Mouse (Mus musculus): ENCODE measurements at regions not wholly inside any gene's neighbourhood (a gene's known extent, or its start where the extent isn't known, plus 50 kb on each side); places are given as distances from the start of the nearest gene placed in this dataset.

GRCm38 (mm10) chr4:23341240-23341639 is 853.1 kb upstream of the Pou3f2 start:
- H3K36me3 ChIP-seq (ENCODE audit: insufficient read depth, low read length), result no peaks in the 10 kb centered on the region
- H3K4me3 ChIP-seq (ENCODE audit: low read depth, low read length), result no peak overlapping the region
- H3K9ac ChIP-seq (replicated peaks; ENCODE audit: low read length, poor library complexity, severe bottlenecking), result no peak overlapping the region
- H3K27ac ChIP-seq (ENCODE audit: low read depth, low read length), result no peak overlapping the region
- H3K4me2 ChIP-seq (ENCODE audit: low read depth, low read length, poor library complexity, severe bottlenecking), result no peak overlapping the region
- no peaks in the 10 kb centered on the region for H3K27me3 ChIP-seq (ENCODE audit: insufficient read depth, low read length)
- no peaks in the 10 kb centered on the region for H3K4me1 ChIP-seq (ENCODE audit: insufficient read depth, low read length)
- H3K9me3 ChIP-seq (ENCODE audit: low read length), result no peaks in the 10 kb centered on the region
- DNase-seq (ENCODE audit: low spot score) (peak; percentile 57), ATAC-seq (ENCODE audit: low FRiP score) (no peak)
- TF ChIP-seq CTCF (IDR thresholded peaks at IDR 0.05), result no peak
- 31% methylated on average over 8 of the region's 8 CpGs for WGBS

- TF ChIP-seq CTCF (IDR thresholded peaks at IDR 0.05), result no peak
- H3K4me1 ChIP-seq (ENCODE audit: insufficient read depth, low read length), result no peaks in the 10 kb centered on the region
- ATAC-seq (ENCODE audit: low FRiP score), result no peak
- WGBS, result 46% methylated on average over 5 of the region's 5 CpGs
- DNase-seq (ENCODE audit: low spot score), result peak; percentile 2
- no peak overlapping the region for H3K27ac ChIP-seq (ENCODE audit: low read depth, low read length)
- no peaks in the 10 kb centered on the region for H3K27me3 ChIP-seq (ENCODE audit: insufficient read depth, low read length)
- no peaks in the 10 kb centered on the region for H3K36me3 ChIP-seq (ENCODE audit: insufficient read depth, low read length)
- no peaks in the 10 kb centered on the region for H3K9me3 ChIP-seq (ENCODE audit: low read length)
- no peak overlapping the region for H3K4me3 ChIP-seq (ENCODE audit: low read depth, low read length)
- H3K9ac ChIP-seq (replicated peaks; ENCODE audit: low read length, poor library complexity, severe bottlenecking), result no peak overlapping the region
- H3K4me2 ChIP-seq (ENCODE audit: low read depth, low read length, poor library complexity, severe bottlenecking), result no peak overlapping the region
Observed at GRCm38 (mm10) chr4:23338481-23338880, 850.3 kb upstream of the Pou3f2 start.

GRCm38 (mm10) chr4:23300617-23301016 is 812.5 kb upstream of the Pou3f2 start:
- ATAC-seq (ENCODE audit: low FRiP score) (no peak), DNase-seq (ENCODE audit: low spot score) (no peak)
- H3K9me3 ChIP-seq (ENCODE audit: low read length), result no peaks in the 10 kb centered on the region
- H3K9ac ChIP-seq (replicated peaks; ENCODE audit: low read length, poor library complexity, severe bottlenecking), result no peak overlapping the region
- no peak overlapping the region for H3K27ac ChIP-seq (ENCODE audit: low read depth, low read length)
- H3K4me3 ChIP-seq (ENCODE audit: low read depth, low read length), result no peak overlapping the region
- 8% methylated on average over 2 of the region's 2 CpGs for WGBS
- no peaks in the 10 kb centered on the region for H3K4me1 ChIP-seq (ENCODE audit: insufficient read depth, low read length)
- H3K36me3 ChIP-seq (ENCODE audit: insufficient read depth, low read length), result no peaks in the 10 kb centered on the region
- no peaks in the 10 kb centered on the region for H3K27me3 ChIP-seq (ENCODE audit: insufficient read depth, low read length)
- TF ChIP-seq CTCF (IDR thresholded peaks at IDR 0.05), result no peak
- no peak overlapping the region for H3K4me2 ChIP-seq (ENCODE audit: low read depth, low read length, poor library complexity, severe bottlenecking)

DNA sequence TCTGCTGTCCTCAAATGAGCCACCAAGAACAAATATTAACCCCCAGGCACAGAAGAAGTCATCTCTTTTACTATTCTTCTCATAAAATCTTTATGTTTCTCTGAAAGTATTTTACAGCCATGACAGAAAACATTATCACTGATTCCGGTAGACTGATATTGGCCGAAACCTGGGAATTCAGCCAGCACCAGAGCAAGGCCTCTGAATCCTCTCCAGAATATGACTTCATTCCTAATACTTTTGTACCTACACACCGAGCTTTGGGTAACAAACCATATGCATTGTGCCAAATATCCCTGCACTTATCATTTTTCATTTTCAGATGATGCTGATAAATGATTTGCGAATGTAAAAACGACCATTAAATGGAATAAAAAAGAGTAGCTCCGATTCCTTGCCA is 791.9 kb upstream of the Pou3f2 start:
- H3K9me3 ChIP-seq (ENCODE audit: low read length), result no peaks in the 10 kb centered on the region
- no peak overlapping the region for H3K27ac ChIP-seq (ENCODE audit: low read depth, low read length)
- no peaks in the 10 kb centered on the region for H3K4me1 ChIP-seq (ENCODE audit: insufficient read depth, low read length)
- no peak overlapping the region for H3K4me3 ChIP-seq (ENCODE audit: low read depth, low read length)
- H3K4me2 ChIP-seq (ENCODE audit: low read depth, low read length, poor library complexity, severe bottlenecking), result no peak overlapping the region
- H3K36me3 ChIP-seq (ENCODE audit: insufficient read depth, low read length), result no peaks in the 10 kb centered on the region
- H3K9ac ChIP-seq (replicated peaks; ENCODE audit: low read length, poor library complexity, severe bottlenecking), result no peak overlapping the region
- no peak for DNase-seq (ENCODE audit: low spot score)
- H3K27me3 ChIP-seq (ENCODE audit: insufficient read depth, low read length), result no peaks in the 10 kb centered on the region
- ATAC-seq (ENCODE audit: low FRiP score), result no peak
- WGBS, result 61% methylated on average over 6 of the region's 6 CpGs
- TF ChIP-seq CTCF (IDR thresholded peaks at IDR 0.05), result no peak

DNA sequence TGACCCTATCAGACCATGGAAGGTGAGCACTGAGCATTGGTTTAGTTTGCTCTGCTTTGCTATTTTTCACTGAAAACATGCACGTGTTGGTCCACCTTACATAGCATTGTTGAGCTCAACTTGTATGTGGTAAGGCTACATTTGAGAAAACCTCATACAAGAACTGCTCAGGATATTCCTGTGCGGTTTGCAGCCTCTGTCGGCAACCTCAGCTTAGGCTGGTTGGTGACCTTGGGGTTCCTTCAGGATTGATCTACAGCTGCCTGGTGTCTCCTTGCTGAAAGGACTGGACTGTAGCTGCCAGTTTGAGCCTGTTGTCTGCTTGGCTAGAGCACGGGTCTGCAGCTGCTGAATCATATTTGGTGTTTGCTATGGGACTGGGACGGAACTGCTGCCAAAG is 787.0 kb upstream of the Pou3f2 start:
- H3K9ac ChIP-seq (replicated peaks; ENCODE audit: low read length, poor library complexity, severe bottlenecking), result no peak overlapping the region
- 87% methylated on average over 5 of the region's 5 CpGs for WGBS
- no peaks in the 10 kb centered on the region for H3K9me3 ChIP-seq (ENCODE audit: low read length)
- H3K27ac ChIP-seq (ENCODE audit: low read depth, low read length), result no peak overlapping the region
- H3K27me3 ChIP-seq (ENCODE audit: insufficient read depth, low read length), result no peaks in the 10 kb centered on the region
- ATAC-seq (ENCODE audit: low FRiP score), result no peak
- no peaks in the 10 kb centered on the region for H3K4me1 ChIP-seq (ENCODE audit: insufficient read depth, low read length)
- no peak overlapping the region for H3K4me3 ChIP-seq (ENCODE audit: low read depth, low read length)
- no peaks in the 10 kb centered on the region for H3K36me3 ChIP-seq (ENCODE audit: insufficient read depth, low read length)
- TF ChIP-seq CTCF (IDR thresholded peaks at IDR 0.05), result no peak
- no peak for DNase-seq (ENCODE audit: low spot score)
- no peak overlapping the region for H3K4me2 ChIP-seq (ENCODE audit: low read depth, low read length, poor library complexity, severe bottlenecking)

DNA sequence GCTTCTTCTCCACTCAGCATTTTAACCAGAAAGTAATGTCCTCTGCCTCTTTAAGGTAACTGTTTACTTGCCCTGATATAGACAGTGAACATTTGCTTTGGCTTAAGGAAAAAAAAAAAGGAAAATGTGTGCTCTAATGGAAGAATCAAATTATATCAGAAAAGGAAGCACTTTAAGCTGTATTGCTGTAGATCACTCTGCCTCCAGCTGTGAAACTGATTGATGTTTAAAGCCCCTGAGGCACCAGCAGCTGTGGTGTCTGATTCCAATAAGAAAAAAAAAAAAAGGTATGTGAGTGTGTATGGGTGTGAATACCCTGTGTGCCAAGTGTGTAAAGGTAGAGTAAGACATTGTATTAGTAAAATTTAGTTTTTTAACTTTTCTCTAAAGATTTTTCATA is 783.8 kb upstream of the Pou3f2 start:
- no peak overlapping the region for H3K4me2 ChIP-seq (ENCODE audit: low read depth, low read length, poor library complexity, severe bottlenecking)
- H3K27ac ChIP-seq (ENCODE audit: low read depth, low read length), result no peak overlapping the region
- no peak for TF ChIP-seq CTCF (IDR thresholded peaks at IDR 0.05)
- no peaks in the 10 kb centered on the region for H3K4me1 ChIP-seq (ENCODE audit: insufficient read depth, low read length)
- ATAC-seq (ENCODE audit: low FRiP score), result no peak
- H3K9ac ChIP-seq (replicated peaks; ENCODE audit: low read length, poor library complexity, severe bottlenecking), result no peak overlapping the region
- no peak overlapping the region for H3K4me3 ChIP-seq (ENCODE audit: low read depth, low read length)
- no peaks in the 10 kb centered on the region for H3K27me3 ChIP-seq (ENCODE audit: insufficient read depth, low read length)
- H3K9me3 ChIP-seq (ENCODE audit: low read length), result no peaks in the 10 kb centered on the region
- no peak for DNase-seq (ENCODE audit: low spot score)
- no peaks in the 10 kb centered on the region for H3K36me3 ChIP-seq (ENCODE audit: insufficient read depth, low read length)

DNA sequence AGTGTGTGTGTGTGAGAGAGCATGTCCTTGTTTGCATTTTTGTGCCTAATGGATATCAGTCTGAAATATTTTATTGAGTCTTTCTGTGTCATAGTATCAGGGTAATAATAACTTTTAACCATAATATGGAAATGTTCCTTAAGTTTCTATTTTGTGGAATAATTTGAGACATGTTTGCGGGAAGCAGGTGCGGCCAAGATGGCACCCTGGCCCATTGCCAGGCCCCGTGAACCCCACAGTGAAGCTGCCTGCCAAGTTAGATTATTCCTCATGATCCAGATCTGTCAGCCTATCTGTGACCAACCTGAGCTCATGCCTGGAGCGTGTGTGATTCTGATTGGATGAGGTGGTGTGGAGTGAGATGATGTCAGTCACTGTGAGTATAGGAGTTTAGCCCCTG is 772.2 kb upstream of the Pou3f2 start:
- DNase-seq (ENCODE audit: low spot score), result no peak
- Histone ChIP-seq H3K36me3 (ENCODE audit: insufficient read depth, low read length) (no peaks in the 10 kb centered on the region), H3K9ac (replicated peaks; ENCODE audit: low read length, poor library complexity, severe bottlenecking) (no peak overlapping the region), H3K27me3 (ENCODE audit: insufficient read depth, low read length) (no peaks in the 10 kb centered on the region), H3K4me2 (ENCODE audit: low read depth, low read length, poor library complexity, severe bottlenecking) (no peak overlapping the region), H3K27ac (ENCODE audit: low read depth, low read length) (no peak overlapping the region), H3K9me3 (ENCODE audit: low read length) (0 out of 2 replicates have a peak, but pooled peaks cover 4% of the 10 kb centered on the region), H3K4me3 (ENCODE audit: low read depth, low read length) (no peak overlapping the region), H3K4me1 (ENCODE audit: insufficient read depth, low read length) (no peaks in the 10 kb centered on the region)
- no peak for TF ChIP-seq CTCF (IDR thresholded peaks at IDR 0.05)
- 91% methylated on average over 4 of the region's 4 CpGs for WGBS
- ATAC-seq (ENCODE audit: low FRiP score), result no peak
